In genomic region chr14:30474416-30474815, GRCm38 (mm10) we compare ENCODE assay signal across 19 mouse cellular contexts. TPM values are rescaled to one million over a fixed set of nuclear protein-coding genes. Genes with fewer than 3 reads are reported as not detected.
"Had no signal": no experiment of that assay in that cellular context is flagged by ENCODE, and none has a peak within 500 bp of the region (broad histone marks: within the 10 kb centered on the region; RNA-seq: fewer than 3 reads in every experiment).

No protein-coding gene starts in this region.

- H3K36me3 ChIP-seq: intestine, embryonic 15.5 days; limb, embryonic 10.5 days; limb, embryonic 13.5 days; liver, embryonic 12.5 days; liver, embryonic 15.5 days; lung, embryonic 15.5 days; midbrain, embryonic 10.5 days; midbrain, embryonic 13.5 days; neural tube, embryonic 13.5 days had no signal

- H3K4me2 ChIP-seq: intestine, embryonic 15.5 days; limb, embryonic 13.5 days; liver, embryonic 12.5 days; liver, embryonic 15.5 days; lung, embryonic 15.5 days; midbrain, embryonic 13.5 days; neural tube, embryonic 13.5 days had no signal

- H3K27me3 ChIP-seq: intestine, embryonic 15.5 days; lung, embryonic 15.5 days; midbrain, embryonic 13.5 days; neural tube, embryonic 13.5 days had no signal

- ATAC-seq: hindbrain, embryonic 16.5 days; liver, embryonic 12.5 days; midbrain, embryonic 13.5 days; midbrain, embryonic 16.5 days had no signal

- H3K4me1 ChIP-seq: intestine, embryonic 15.5 days; limb, embryonic 10.5 days; limb, embryonic 13.5 days; liver, embryonic 12.5 days; megakaryocyte, embryonic 14.5 days; midbrain, embryonic 13.5 days; neural tube, embryonic 13.5 days had no signal

- H3K27ac ChIP-seq: intestine, embryonic 15.5 days; limb, embryonic 10.5 days; limb, embryonic 13.5 days; liver, embryonic 12.5 days; liver, embryonic 15.5 days; lung, embryonic 15.5 days; midbrain, embryonic 10.5 days; midbrain, embryonic 13.5 days; neural tube, embryonic 13.5 days had no signal

- H3K9me3 ChIP-seq: intestine, embryonic 15.5 days; limb, embryonic 10.5 days; limb, embryonic 13.5 days; liver, embryonic 12.5 days; liver, embryonic 15.5 days; lung, embryonic 15.5 days; megakaryocyte, embryonic 14.5 days; midbrain, embryonic 10.5 days; midbrain, embryonic 13.5 days; neural tube, embryonic 13.5 days had no signal

- H3K9ac ChIP-seq: intestine, embryonic 15.5 days; limb, embryonic 13.5 days; liver, embryonic 12.5 days; liver, embryonic 15.5 days; lung, embryonic 15.5 days; midbrain, embryonic 13.5 days; neural tube, embryonic 13.5 days had no signal

- H3K4me3 ChIP-seq: intestine, embryonic 15.5 days; limb, embryonic 10.5 days; limb, embryonic 13.5 days; liver, embryonic 12.5 days; liver, embryonic 15.5 days; lung, embryonic 15.5 days; megakaryocyte, embryonic 14.5 days; midbrain, embryonic 10.5 days; midbrain, embryonic 13.5 days; myocyte; neural tube, embryonic 13.5 days had no signal

- DNase-seq: layer of hippocampus, adult 9-11 months; liver; lung, adult 18-20 months; lung, postnatal 10 days; lung, postnatal 36 days; thymus, postnatal 25 days had no signal

RNA-seq across cellular contexts. Expression of gene Cacna1d, which starts 16.8 kb away (rescaled TPM):
- polyA plus RNA-seq: myocyte had no signal
